Mouse (Mus musculus) c-Kit-positive CD71-positive TER-119-positive erythroid progenitor cells, embryonic 14.5 days (primary cell): ENCODE measurements around the gene Nup133.

Experiments used
- DNase-seq: peaks from one replicate; pipeline ENCODE4 v3.0.0-alpha.2; 2013; ENCODE audit warnings: low spot score

Gene Nup133

GRCm38 (mm10) chr8:123953686-123954085 lies 4.6 kb upstream of the Nup133 start:
- no peak for DNase-seq

GRCm38 (mm10) chr8:123950077-123950802 lies 1.2 kb upstream of the Nup133 start:
- peak; percentile 81 for DNase-seq

- no peak for DNase-seq
Observed at GRCm38 (mm10) chr8:123949686-123949986, 571 bp upstream of the Nup133 start.

- DNase-seq = no peak
Observed at GRCm38 (mm10) chr8:123929026-123929425, 20.0 kb downstream of the Nup133 start.

- DNase-seq = no peak
Observed at GRCm38 (mm10) chr8:123925671-123926070, 23.4 kb downstream of the Nup133 start.

GRCm38 (mm10) chr8:123924719-123925118 lies 24.3 kb downstream of the Nup133 start:
- DNase-seq = peak; percentile 79

- no peak for DNase-seq
Observed at GRCm38 (mm10) chr8:123914635-123915034, 34.4 kb downstream of the Nup133 start.

- DNase-seq = no peak
Observed at GRCm38 (mm10) chr8:123912265-123912664, 36.8 kb downstream of the Nup133 start.

GRCm38 (mm10) chr8:123907604-123908003 lies 41.5 kb downstream of the Nup133 start:
- no peak for DNase-seq

GRCm38 (mm10) chr8:123902653-123903052 lies 46.4 kb downstream of the Nup133 start:
- DNase-seq = no peak

- DNase-seq = no peak
Observed at GRCm38 (mm10) chr8:123899366-123899765, 49.7 kb downstream of the Nup133 start.

- DNase-seq = no peak
Observed at GRCm38 (mm10) chr8:123898576-123898975, 50.5 kb downstream of the Nup133 start.

GRCm38 (mm10) chr8:123896774-123897173 lies 52.3 kb downstream of the Nup133 start:
- no peak for DNase-seq

- no peak for DNase-seq
Observed at GRCm38 (mm10) chr8:123896366-123896761, 52.7 kb downstream of the Nup133 start.

- no peak for DNase-seq
Observed at GRCm38 (mm10) chr8:123895680-123896365, 53.2 kb downstream of the Nup133 start.

- DNase-seq = no peak
Observed at GRCm38 (mm10) chr8:123895230-123895629, 53.8 kb downstream of the Nup133 start.

GRCm38 (mm10) chr8:123894502-123895097 lies 54.5 kb downstream of the Nup133 start, which contains the start of gene Acta1:
Gene Acta1 (minus strand): TSS chr8:123894751.
- DNase-seq = no peak

GRCm38 (mm10) chr8:123893413-123893812 lies 55.7 kb downstream of the Nup133 start:
- DNase-seq = no peak

- DNase-seq = no peak
Observed at GRCm38 (mm10) chr8:123892586-123893155, 56.4 kb downstream of the Nup133 start.

- no peak for DNase-seq
Observed at GRCm38 (mm10) chr8:123891883-123892585, 57.0 kb downstream of the Nup133 start.

- DNase-seq = no peak
Observed at GRCm38 (mm10) chr8:123891271-123891670, 57.8 kb downstream of the Nup133 start.

GRCm38 (mm10) chr8:123889797-123890196 lies 59.3 kb downstream of the Nup133 start:
- DNase-seq = no peak
